Mouse (Mus musculus) heart, postnatal 0 days (tissue): ENCODE results near the gene Rab3c. TPM values are rescaled to one million over a fixed set of nuclear protein-coding genes. Genes with fewer than 3 reads are reported as not detected.

ENCODE experiments used
- ATAC-seq: fragments of 200-750 bp; cut with Nextera tagmentation; 2 replicates; pipeline ENCODE4 v1.8.0; 2017; ENCODE audit warnings: low read depth, moderate number of reproducible peaks, moderate library complexity; ENCODE audit not compliant: insufficient read depth
- DNase-seq: peaks from one replicate; pipeline ENCODE4 v3.0.0-alpha.2; 2016; ENCODE audit warnings: low spot score
- H3K27ac ChIP-seq: fragments of 300-500 bp; sonication (generic); 2 replicates; pipeline ENCODE4 v1.5.1; 2014; ENCODE audit warnings: low read depth, mild to moderate bottlenecking
- H3K27me3 ChIP-seq: fragments of 300-500 bp; sonication (generic); 2 replicates; pipeline ENCODE4 v1.6.1; 2014; ENCODE audit warnings: low read length, mixed read lengths; ENCODE audit not compliant: control insufficient read depth, insufficient read depth
- H3K36me3 ChIP-seq: fragments of 300-500 bp; sonication (generic); replicated peaks from 2 replicates; pipeline ENCODE4 v1.6.1; 2014; ENCODE audit warnings: low read length, mixed read lengths; ENCODE audit not compliant: control insufficient read depth, insufficient read depth
- H3K4me1 ChIP-seq: fragments of 300-500 bp; sonication (generic); 2 replicates; pipeline ENCODE4 v1.6.1; 2014; ENCODE audit warnings: antibody characterized with exemption; ENCODE audit not compliant: control insufficient read depth, insufficient read depth
- H3K4me2 ChIP-seq: fragments of 300-500 bp; sonication (generic); 2 replicates; pipeline ENCODE4 v1.6.1; 2014; ENCODE audit warnings: low read depth, mild to moderate bottlenecking, low read length, moderate library complexity
- H3K4me3 ChIP-seq: fragments of 300-500 bp; sonication (generic); 2 replicates; pipeline ENCODE4 v1.5.1; 2014; ENCODE audit warnings: low read depth, low read length
- H3K9ac ChIP-seq: fragments of 300-500 bp; sonication (generic); replicated peaks from 2 replicates; pipeline ENCODE4 v1.6.1; 2014; ENCODE audit warnings: low read depth, low read length, mixed read lengths
- H3K9me3 ChIP-seq: fragments of 300-500 bp; sonication (generic); replicated peaks from 2 replicates; pipeline ENCODE4 v1.6.1; 2016; ENCODE audit warnings: low read length; ENCODE audit not compliant: control insufficient read depth
- CTCF ChIP-seq: IDR thresholded peaks from 2 replicates; pipeline ENCODE4 v1.5.1; 2016; ENCODE audit warnings: antibody characterized with exemption, control low read depth, low read depth
- EP300 ChIP-seq: IDR thresholded peaks from 2 replicates; pipeline ENCODE4 v1.6.1; 2016; ENCODE audit warnings: antibody characterized with exemption, low read depth
- WGBS: fragments of 180-500 bp; shearing (Covaris S2); extraction: QIAGEN DNeasy Blood & Tissue Kit; methylation state at CpG from one replicate; pipeline ENCODE4 v1.1.7; 2014; 5-methylcytosine and 5-hydroxymethylcytosine counted together
- polyA plus RNA-seq: library from polyadenylated mRNA; unstranded; fragments of >200 nt; fragmentation: Nextera tagmentation; extraction: Ambion mirVana; gene quantifications from 2 replicates; pipeline ENCODE4 v1.2.1, GENCODE M21; 2015
- total RNA-seq: library from RNA; depleted of rRNA; stranded (reverse); fragments of >200 nt; gene quantifications from 2 replicates; pipeline ENCODE4 v1.2.3, GENCODE M21; 2014; ENCODE audit warnings: low replicate concordance

Gene Rab3c
- total and polyA plus RNA-seq, 2 experiments from 2014 or later, result 0.04 to 0.56 TPM

GRCm38 (mm10) chr13:110062835-110063411, 217.9 kb downstream of the Rab3c start:
- peak; percentile 99 for TF ChIP-seq CTCF
- no peak for TF ChIP-seq EP300
- Histone ChIP-seq H3K9ac (no peak overlapping the region), H3K9me3 (no peaks in the 10 kb centered on the region), H3K4me1 (no peaks in the 10 kb centered on the region), H3K4me2 (no peak overlapping the region), H3K27ac (no peak overlapping the region), H3K27me3 (no peaks in the 10 kb centered on the region), H3K4me3 (no peak overlapping the region), H3K36me3 (no peaks in the 10 kb centered on the region)
- DNase-seq, result peak; percentile 86
- peak; percentile 79; the same call in 1 of the 2 replicates for ATAC-seq
- WGBS, result 20% methylated on average over 9 of the region's 9 CpGs

DNA sequence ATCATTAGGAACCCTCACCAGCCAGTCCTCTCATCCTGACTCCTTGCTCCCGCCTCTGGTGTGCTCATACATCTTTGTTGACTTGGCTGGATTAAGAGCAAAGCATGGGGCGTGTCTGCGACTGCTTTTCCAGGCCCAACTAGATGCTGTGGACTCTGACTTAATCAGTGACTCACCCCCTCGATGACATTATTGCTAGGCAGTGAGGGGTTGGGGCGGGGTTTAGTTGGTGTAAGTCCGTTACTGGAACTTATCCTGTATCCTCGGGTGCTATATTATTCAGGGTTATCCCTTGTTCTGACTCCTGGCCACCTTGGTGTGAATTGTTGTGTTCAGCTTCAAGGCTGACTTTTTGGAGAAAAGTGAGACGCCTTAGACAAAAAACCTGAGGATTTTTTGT, 218.5 kb downstream of the Rab3c start:
- DNase-seq (peak; percentile 11), ATAC-seq (no peak)
- Histone ChIP-seq H3K27me3 (no peaks in the 10 kb centered on the region), H3K9ac (no peak overlapping the region), H3K27ac (no peak overlapping the region), H3K4me3 (no peak overlapping the region), H3K4me2 (no peak overlapping the region), H3K4me1 (no peaks in the 10 kb centered on the region), H3K36me3 (no peaks in the 10 kb centered on the region), H3K9me3 (no peaks in the 10 kb centered on the region)
- TF ChIP-seq EP300, result no peak
- TF ChIP-seq CTCF, result no peak
- WGBS, result 53% methylated on average over 8 of the region's 8 CpGs

DNA sequence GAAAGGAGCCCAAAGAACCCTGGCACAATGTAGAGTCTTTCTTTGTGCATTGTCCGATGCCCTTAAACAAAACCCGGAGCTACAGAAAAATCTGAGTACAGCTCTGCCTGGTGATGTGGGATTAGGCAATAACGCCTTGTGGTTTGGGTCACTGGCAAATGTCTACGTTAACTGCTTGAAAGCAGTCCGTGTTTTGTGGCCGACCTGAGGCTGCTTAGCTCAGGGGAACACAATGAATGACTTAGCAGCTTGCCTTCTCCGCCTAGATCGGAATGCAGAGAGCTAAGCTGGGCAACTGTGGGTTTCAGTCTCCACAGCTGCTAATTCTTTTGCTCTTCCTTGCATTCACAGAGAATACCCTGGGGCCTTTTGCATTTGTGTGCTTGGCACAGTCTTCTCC, 226.3 kb downstream of the Rab3c start:
- Histone ChIP-seq H3K9me3 (no peaks in the 10 kb centered on the region), H3K27me3 (no peaks in the 10 kb centered on the region), H3K9ac (no peak overlapping the region), H3K27ac (no peak overlapping the region), H3K4me1 (no peaks in the 10 kb centered on the region), H3K4me3 (no peak overlapping the region), H3K36me3 (no peaks in the 10 kb centered on the region), H3K4me2 (no peak overlapping the region)
- ATAC-seq (no peak), DNase-seq (no peak)
- 71% methylated on average over 8 of the region's 8 CpGs for WGBS
- TF ChIP-seq CTCF (no peak), EP300 (no peak)

GRCm38 (mm10) chr13:110048767-110049434, 231.9 kb downstream of the Rab3c start:
- no peaks in the 10 kb centered on the region for H3K9me3 ChIP-seq
- no peaks in the 10 kb centered on the region for H3K4me1 ChIP-seq
- H3K4me3 ChIP-seq, result no peak overlapping the region
- H3K27me3 ChIP-seq, result no peaks in the 10 kb centered on the region
- TF ChIP-seq CTCF, result no peak
- TF ChIP-seq EP300, result no peak
- no peak overlapping the region for H3K27ac ChIP-seq
- no peaks in the 10 kb centered on the region for H3K36me3 ChIP-seq
- H3K4me2 ChIP-seq, result no peak overlapping the region
- H3K9ac ChIP-seq, result no peak overlapping the region
- DNase-seq, result peak; percentile 8
- ATAC-seq, result no peak
- WGBS, result 42% methylated on average over 5 of the region's 5 CpGs

DNA sequence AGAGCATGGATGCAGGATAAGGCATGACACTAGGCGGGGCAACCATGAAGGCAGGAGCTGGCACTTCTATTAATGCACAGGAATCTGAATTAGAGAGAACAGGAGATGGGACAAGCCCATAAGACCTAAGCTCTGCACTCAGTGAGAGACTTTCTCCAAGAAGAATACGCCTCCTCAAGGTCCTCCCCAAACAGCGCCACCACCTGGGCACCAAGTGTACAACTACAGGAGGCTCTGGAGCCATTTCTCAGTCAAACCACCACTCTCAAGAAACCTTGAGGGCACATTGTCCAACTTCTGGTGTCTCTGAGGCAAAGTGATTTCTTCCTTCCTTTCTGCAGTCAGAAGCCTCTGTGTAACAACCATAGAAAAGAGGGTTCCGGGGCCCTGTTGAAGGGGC, 236.4 kb downstream of the Rab3c start:
- TF ChIP-seq CTCF (no peak), EP300 (no peak)
- H3K36me3 ChIP-seq, result no peaks in the 10 kb centered on the region
- no peak overlapping the region for H3K27ac ChIP-seq
- no peak overlapping the region for H3K4me3 ChIP-seq
- H3K27me3 ChIP-seq, result no peaks in the 10 kb centered on the region
- H3K4me2 ChIP-seq, result no peak overlapping the region
- H3K9me3 ChIP-seq, result no peaks in the 10 kb centered on the region
- no peak overlapping the region for H3K9ac ChIP-seq
- DNase-seq (no peak), ATAC-seq (no peak)
- no peaks in the 10 kb centered on the region for H3K4me1 ChIP-seq
- 71% methylated on average over 4 of the region's 4 CpGs for WGBS
